Mouse (Mus musculus) liver, embryonic 14.5 days (tissue): ENCODE data around the gene Pcnx2.

Experiments used
- CTCF ChIP-seq: IDR thresholded peaks from 2 replicates; pipeline ENCODE4 v1.5.1; 2016; ENCODE audit warnings: antibody characterized with exemption, low read depth, control low read depth
- EP300 ChIP-seq: IDR thresholded peaks from 2 replicates; pipeline ENCODE4 v1.6.1; 2016; ENCODE audit warnings: antibody characterized with exemption, low read depth

- TF ChIP-seq CTCF (no peak), EP300 (no peak)
These were observed 79.3 kb downstream of the Pcnx2 start for GRCm38 (mm10) chr8:125818796-125819195.
